8 mouse cellular contexts compared by ENCODE assay signal in the genomic region with DNA sequence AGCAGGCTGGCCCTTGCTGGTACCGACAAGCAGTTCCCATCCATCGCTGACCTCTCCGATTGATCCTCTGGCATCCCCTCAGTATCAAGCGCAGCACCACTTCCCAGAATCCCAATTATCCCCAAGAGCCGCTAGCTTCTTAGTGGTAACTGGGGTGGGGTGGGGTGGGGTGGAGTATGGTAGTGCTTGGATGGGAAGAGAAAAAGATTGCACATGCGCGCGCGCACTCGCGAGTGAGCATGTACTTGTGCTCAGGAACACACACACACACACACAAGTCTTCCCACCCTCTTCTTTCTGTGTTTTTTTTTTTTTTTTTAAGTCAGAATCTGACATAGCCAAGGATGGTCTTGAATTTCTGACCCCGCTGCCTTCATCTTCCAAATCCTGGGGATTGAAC. TPM values are rescaled to one million over a fixed set of nuclear protein-coding genes. Genes with fewer than 3 reads are reported as not detected.
A peak's percentile ranks its signal among the peaks of the same experiment; 100 is the strongest.
DNase-seq lines count a peak whose midpoint lies in the region; ATAC-seq and TF ChIP-seq lines count a peak whose summit lies in the region.

No protein-coding gene starts in this region.

- peaks cover 27% of the 10 kb centered on the region for H3K27me3 ChIP-seq in liver, embryonic 15.5 days

- ATAC-seq in liver, embryonic 15.5 days (ENCODE audit: insufficient read depth), result no peak

- 49% methylated on average over 12 of the region's 12 CpGs for WGBS in liver, embryonic 15.5 days (ENCODE audit: insufficient replicate concordance)

- H3K9ac ChIP-seq in liver, embryonic 15.5 days, result no peak overlapping the region

- DNase-seq in gastrocnemius, adult 2 months, result no peak
- DNase-seq in gastrocnemius, adult 18-20 months (ENCODE audit: low spot score), result no peak
- peak; percentile 65 for DNase-seq in thymus, postnatal 4 days
- no peak for DNase-seq in thymus, postnatal 25 days
- no peak for DNase-seq in adrenal gland, postnatal 25 days
- no peak for DNase-seq in right cerebral cortex, postnatal 36 days (ENCODE audit: low spot score in 2 of 2)
- DNase-seq in ovary, adult 18-20 months (ENCODE audit: low spot score), result no peak

- no peak overlapping the region; the same call in 1 of the 2 replicates for H3K27ac ChIP-seq in gastrocnemius, adult 2 months
- peak overlapping the region; percentile 19; the same call in 1 of the 2 replicates for H3K27ac ChIP-seq in liver, embryonic 15.5 days (replicated peaks)

- peak overlapping the region; percentile 34 for H3K4me3 ChIP-seq in gastrocnemius, adult 2 months
- H3K4me3 ChIP-seq in liver, embryonic 15.5 days (replicated peaks), result peak overlapping the region; percentile 20; the same call in 1 of the 2 replicates

- H3K4me2 ChIP-seq in liver, embryonic 15.5 days, result peak overlapping the region; percentile 50

- H3K9me3 ChIP-seq in liver, embryonic 15.5 days (replicated peaks), result no peaks in the 10 kb centered on the region

- no peaks in the 10 kb centered on the region for H3K36me3 ChIP-seq in liver, embryonic 15.5 days (replicated peaks)

- H3K4me1 ChIP-seq in liver, embryonic 15.5 days (replicated peaks), result peaks cover 14% of the 10 kb centered on the region

- TF ChIP-seq CTCF in gastrocnemius, adult 2 months (IDR thresholded peaks at IDR 0.05), result no peak

- intact Hi-C loops in gastrocnemius, adult 2 months (cut with DNase I), result no loop called here

RNA-seq across cellular contexts. Expression of a gene that starts 7.2 kb away (rescaled TPM):
- 1 to 10 TPM; 5.4 to 8.4 TPM for total RNA-seq in gastrocnemius, adult 2 months (2021)
- total RNA-seq in gastrocnemius, adult 18-20 months (2021), result 1 to 10 TPM; 6.9 to 8.7 TPM
- polyA plus RNA-seq in liver, embryonic 15.5 days (2015; fragmentation: Nextera tagmentation; extraction: Ambion mirVana), result 14.9 and 16.0 TPM in 2 replicates
- total RNA-seq in adrenal gland, postnatal 25 days (2021), result 23.1 and 24.6 TPM in 2 replicates

RNA-seq across cellular contexts. Expression of a gene that starts 7.3 kb away (rescaled TPM):
- total RNA-seq in gastrocnemius, adult 2 months (2021), result 1 to 10 TPM in 1 of 2 experiments, under 1 TPM in 1; 0.92 to 1.8 TPM
- 1 to 10 TPM; 1.4 to 1.7 TPM for total RNA-seq in gastrocnemius, adult 18-20 months (2021)
- polyA plus RNA-seq in liver, embryonic 15.5 days (2015; fragmentation: Nextera tagmentation; extraction: Ambion mirVana), result 17.1 and 18.5 TPM in 2 replicates
- total RNA-seq in adrenal gland, postnatal 25 days (2021), result 2.2 and 3.3 TPM in 2 replicates

RNA-seq across cellular contexts. Expression of a gene that starts 58.8 kb away (rescaled TPM):
- total RNA-seq in gastrocnemius, adult 2 months (2021), result 10 to 100 TPM; 30.5 to 36.5 TPM
- 10 to 100 TPM; 23.0 to 33.6 TPM for total RNA-seq in gastrocnemius, adult 18-20 months (2021)
- polyA plus RNA-seq in liver, embryonic 15.5 days (2015; fragmentation: Nextera tagmentation; extraction: Ambion mirVana), result 79.6 and 89.2 TPM in 2 replicates
- 154 and 195 TPM in 2 replicates for total RNA-seq in adrenal gland, postnatal 25 days (2021)
